Mouse (Mus musculus) gastrocnemius, postnatal 25 days (tissue): ENCODE results near the gene Lgr5. TPM values are rescaled to one million over a fixed set of nuclear protein-coding genes. Genes with fewer than 3 reads are reported as not detected.

ENCODE experiments used
- DNase-seq: peaks from one replicate; pipeline ENCODE4 v3.0.0; 2022
- total RNA-seq, 2 experiments: library from RNA; stranded (reverse); gene quantifications; 1 replicate in 1 of 2; 2 replicates in 1 of 2; pipeline ENCODE4 v1.2.3; 2021

Gene Lgr5
- total RNA-seq, 2 experiments from 2014 or later = 0.35 TPM; not detected in 1

GRCm38 (mm10) chr10:115570577-115570976, 17.0 kb downstream of the Lgr5 start:
- DNase-seq = no peak

- DNase-seq = no peak
These were observed 17.7 kb downstream of the Lgr5 start, which contains the start of gene A930009A15Rik for GRCm38 (mm10) chr10:115569712-115570491. Gene A930009A15Rik (plus strand): TSS chr10:115569986.

GRCm38 (mm10) chr10:115563961-115564360, 23.6 kb downstream of the Lgr5 start:
- no peak for DNase-seq

GRCm38 (mm10) chr10:115562911-115563686, 24.5 kb downstream of the Lgr5 start:
- no peak for DNase-seq

- no peak for DNase-seq
These were observed 26.3 kb downstream of the Lgr5 start for GRCm38 (mm10) chr10:115561136-115561880.

GRCm38 (mm10) chr10:115556738-115557242, 30.8 kb downstream of the Lgr5 start:
- DNase-seq = no peak

- no peak for DNase-seq
These were observed 32.3 kb downstream of the Lgr5 start for GRCm38 (mm10) chr10:115555191-115555765.

- DNase-seq = no peak
These were observed 34.0 kb downstream of the Lgr5 start for GRCm38 (mm10) chr10:115553352-115554113.

GRCm38 (mm10) chr10:115551069-115551468, 36.5 kb downstream of the Lgr5 start:
- no peak for DNase-seq

GRCm38 (mm10) chr10:115550253-115550652, 37.3 kb downstream of the Lgr5 start:
- no peak for DNase-seq

GRCm38 (mm10) chr10:115542917-115543316, 44.7 kb downstream of the Lgr5 start:
- no peak for DNase-seq

- no peak for DNase-seq
These were observed 56.8 kb downstream of the Lgr5 start for GRCm38 (mm10) chr10:115530746-115531145.

GRCm38 (mm10) chr10:115529768-115530167, 57.8 kb downstream of the Lgr5 start:
- DNase-seq = no peak

- no peak for DNase-seq
These were observed 58.7 kb downstream of the Lgr5 start for GRCm38 (mm10) chr10:115528892-115529291.

- DNase-seq = no peak
These were observed 66.5 kb downstream of the Lgr5 start for GRCm38 (mm10) chr10:115521081-115521451.

- DNase-seq = no peak
These were observed 67.1 kb downstream of the Lgr5 start for GRCm38 (mm10) chr10:115520200-115521080.

- no peak for DNase-seq
These were observed 68.7 kb downstream of the Lgr5 start for GRCm38 (mm10) chr10:115518845-115519244.

GRCm38 (mm10) chr10:115515503-115515902, 72.1 kb downstream of the Lgr5 start:
- no peak for DNase-seq

- no peak for DNase-seq
These were observed 76.6 kb downstream of the Lgr5 start for GRCm38 (mm10) chr10:115510959-115511358.

GRCm38 (mm10) chr10:115505631-115506239, 81.8 kb downstream of the Lgr5 start:
- no peak for DNase-seq
